Mouse (Mus musculus): ENCODE results near the gene Ubl3. TPM values are rescaled to one million over a fixed set of nuclear protein-coding genes. Genes with fewer than 3 reads are reported as not detected.

Ubl3 gene
- total RNA-seq, 2 experiments from 2014 or later: 140 to 141 TPM

- DNase-seq: no peak
- peak; percentile 27; the same call in 1 of the 2 replicates for TF ChIP-seq CTCF (IDR thresholded peaks at IDR 0.05)
- intact Hi-C loops (cut with DNase I): no loop called here
- Histone ChIP-seq H3K27ac (no peak overlapping the region), H3K4me3 (no peak overlapping the region)
Measured at GRCm38 (mm10) chr5:148579156-148579555, 26.6 kb upstream of the Ubl3 start.

- DNase-seq: no peak
- no peak overlapping the region for H3K27ac ChIP-seq
- H3K4me3 ChIP-seq: no peak overlapping the region
- intact Hi-C loops (cut with DNase I): no loop called here
- TF ChIP-seq CTCF (IDR thresholded peaks at IDR 0.05): no peak
Measured at GRCm38 (mm10) chr5:148578353-148578752, 25.8 kb upstream of the Ubl3 start.

GRCm38 (mm10) chr5:148577278-148577677 lies 24.7 kb upstream of the Ubl3 start:
- Histone ChIP-seq H3K27ac (no peak overlapping the region), H3K4me3 (no peak overlapping the region)
- intact Hi-C loops (cut with DNase I): no loop called here
- TF ChIP-seq CTCF (IDR thresholded peaks at IDR 0.05): no peak
- DNase-seq: no peak

GRCm38 (mm10) chr5:148575163-148575562 lies 22.6 kb upstream of the Ubl3 start:
- Histone ChIP-seq H3K4me3 (no peak overlapping the region), H3K27ac (no peak overlapping the region)
- intact Hi-C loops (cut with DNase I): no loop called here
- no peak for TF ChIP-seq CTCF (IDR thresholded peaks at IDR 0.05)
- DNase-seq: no peak

- TF ChIP-seq CTCF (IDR thresholded peaks at IDR 0.05): no peak
- Histone ChIP-seq H3K4me3 (no peak overlapping the region), H3K27ac (no peak overlapping the region)
- intact Hi-C loops (cut with DNase I): no loop called here
- DNase-seq: no peak
Measured at GRCm38 (mm10) chr5:148572676-148573075, 20.1 kb upstream of the Ubl3 start.

GRCm38 (mm10) chr5:148570571-148571304 lies 18.1 kb upstream of the Ubl3 start:
- DNase-seq: no peak
- Histone ChIP-seq H3K4me3 (no peak overlapping the region), H3K27ac (no peak overlapping the region)
- TF ChIP-seq CTCF (IDR thresholded peaks at IDR 0.05): peak; percentile 13; the same call in 1 of the 2 replicates
- intact Hi-C loops (cut with DNase I): no loop called here

- DNase-seq: peak; percentile 34
- Histone ChIP-seq H3K27ac (peak overlapping the region; percentile 72), H3K4me3 (peak overlapping the region; percentile 53)
- no peak for TF ChIP-seq CTCF (IDR thresholded peaks at IDR 0.05)
- intact Hi-C loops (cut with DNase I): no loop called here
Measured at GRCm38 (mm10) chr5:148569444-148569843, 16.9 kb upstream of the Ubl3 start.

- intact Hi-C loops (cut with DNase I): no loop called here
- no peak for DNase-seq
- no peak for TF ChIP-seq CTCF (IDR thresholded peaks at IDR 0.05)
- Histone ChIP-seq H3K4me3 (no peak overlapping the region), H3K27ac (no peak overlapping the region)
Measured at GRCm38 (mm10) chr5:148565636-148566035, 13.0 kb upstream of the Ubl3 start.

GRCm38 (mm10) chr5:148564073-148564472 lies 11.5 kb upstream of the Ubl3 start:
- TF ChIP-seq CTCF (IDR thresholded peaks at IDR 0.05): no peak
- no peak overlapping the region for H3K4me3 ChIP-seq
- no peak for DNase-seq
- intact Hi-C loops (cut with DNase I): no loop called here
- H3K27ac ChIP-seq: no peak overlapping the region

GRCm38 (mm10) chr5:148563281-148563680 lies 10.7 kb upstream of the Ubl3 start:
- Histone ChIP-seq H3K27ac (no peak overlapping the region), H3K4me3 (no peak overlapping the region)
- intact Hi-C loops (cut with DNase I): no loop called here
- no peak for TF ChIP-seq CTCF (IDR thresholded peaks at IDR 0.05)
- no peak for DNase-seq

- no peak overlapping the region for H3K4me3 ChIP-seq
- H3K27ac ChIP-seq: no peak overlapping the region
- no peak for DNase-seq
- intact Hi-C loops (cut with DNase I): no loop called here
- TF ChIP-seq CTCF (IDR thresholded peaks at IDR 0.05): no peak
Measured at GRCm38 (mm10) chr5:148562235-148562634, 9.6 kb upstream of the Ubl3 start.

- intact Hi-C loops (cut with DNase I): loop anchor here (10.0 kb wide), 1 partner anchor 1605 kb away; no protein-coding TSS in a partner anchor
- Histone ChIP-seq H3K27ac (no peak overlapping the region), H3K4me3 (no peak overlapping the region)
- TF ChIP-seq CTCF (IDR thresholded peaks at IDR 0.05): no peak
- DNase-seq: no peak
Measured at GRCm38 (mm10) chr5:148559261-148559958, 6.8 kb upstream of the Ubl3 start.

- no peak overlapping the region for H3K27ac ChIP-seq
- DNase-seq: no peak
- no peak overlapping the region for H3K4me3 ChIP-seq
- TF ChIP-seq CTCF (IDR thresholded peaks at IDR 0.05): no peak
- intact Hi-C loops (cut with DNase I): loop anchor here (10.0 kb wide), 1 partner anchor 1604 kb away; no protein-coding TSS in a partner anchor
Measured at GRCm38 (mm10) chr5:148558472-148558871, 5.9 kb upstream of the Ubl3 start.

Measured in gastrocnemius, adult 2 months (tissue).